ENCODE assay signal across 9 mouse cellular contexts in the genomic region with DNA sequence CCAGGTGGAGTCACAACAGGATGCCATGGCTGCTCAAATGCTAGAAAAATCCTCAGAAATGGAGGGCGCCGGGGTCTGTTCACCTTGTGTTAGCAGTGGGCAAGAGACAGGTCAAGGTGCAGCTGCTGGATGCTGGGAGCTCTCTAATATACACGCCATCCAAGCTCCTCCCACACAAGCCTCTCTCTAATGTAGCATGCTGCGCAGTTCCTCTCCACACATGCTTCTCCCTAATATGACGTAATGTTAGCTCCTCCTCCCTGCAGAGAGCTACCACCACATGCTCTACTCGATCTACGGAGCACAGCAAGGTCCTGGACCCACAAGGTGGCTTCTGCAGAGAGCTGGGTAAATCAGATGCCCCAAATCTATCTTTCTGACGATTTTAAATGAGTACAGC. TPM values are rescaled to one million over a fixed set of nuclear protein-coding genes. Genes with fewer than 3 reads are reported as not detected.
DNase-seq lines count a peak whose midpoint lies in the region; ATAC-seq and TF ChIP-seq lines count a peak whose summit lies in the region.
"Had no signal": no experiment of that assay in that cellular context is flagged by ENCODE, and none has a peak within 500 bp of the region (broad histone marks: within the 10 kb centered on the region; RNA-seq: fewer than 3 reads in every experiment).

No protein-coding gene starts in this region.

- no peak overlapping the region for H3K4me2 ChIP-seq in embryonic facial prominence, embryonic 14.5 days (ENCODE audit: low read depth, low read length)
- no peak overlapping the region for H3K4me2 ChIP-seq in stomach, postnatal 0 days (replicated peaks; ENCODE audit: low read depth)

- H3K36me3 ChIP-seq in embryonic facial prominence, embryonic 14.5 days (ENCODE audit: control insufficient read depth, insufficient read depth, low read length): no peaks in the 10 kb centered on the region
- H3K36me3 ChIP-seq in embryonic facial prominence, embryonic 10.5 days (replicated peaks): no peaks in the 10 kb centered on the region
- no peaks in the 10 kb centered on the region for H3K36me3 ChIP-seq in stomach, postnatal 0 days (ENCODE audit: control insufficient read depth, insufficient read depth, low read length)

- no peak overlapping the region for H3K27ac ChIP-seq in embryonic facial prominence, embryonic 14.5 days (replicated peaks; ENCODE audit: low read depth, low read length)
- no peak overlapping the region for H3K27ac ChIP-seq in embryonic facial prominence, embryonic 10.5 days (replicated peaks)
- no peak overlapping the region for H3K27ac ChIP-seq in stomach, postnatal 0 days (replicated peaks)

- no peaks in the 10 kb centered on the region for H3K9me3 ChIP-seq in embryonic facial prominence, embryonic 14.5 days (ENCODE audit: control insufficient read depth, low read length)
- H3K9me3 ChIP-seq in embryonic facial prominence, embryonic 10.5 days: no peaks in the 10 kb centered on the region
- no peaks in the 10 kb centered on the region for H3K9me3 ChIP-seq in stomach, postnatal 0 days (ENCODE audit: control insufficient read depth, low read length)

- no peak overlapping the region for H3K4me3 ChIP-seq in embryonic facial prominence, embryonic 14.5 days (ENCODE audit: low read depth, low read length)
- H3K4me3 ChIP-seq in embryonic facial prominence, embryonic 10.5 days: no peak overlapping the region
- no peak overlapping the region for H3K4me3 ChIP-seq in stomach, postnatal 0 days (ENCODE audit: low read depth, low read length)

- TF ChIP-seq EP300 in stomach, postnatal 0 days (optimal IDR thresholded peaks at IDR 0.05): no peak

- no peak for TF ChIP-seq CTCF in stomach, postnatal 0 days (IDR thresholded peaks at IDR 0.05; ENCODE audit: low read depth)

- H3K9ac ChIP-seq in embryonic facial prominence, embryonic 14.5 days (ENCODE audit: low read depth, low read length): no peak overlapping the region
- H3K9ac ChIP-seq in stomach, postnatal 0 days (ENCODE audit: low read length): no peak overlapping the region

- H3K27me3 ChIP-seq in embryonic facial prominence, embryonic 14.5 days (replicated peaks; ENCODE audit: control insufficient read depth, insufficient read depth, low read length): no peaks in the 10 kb centered on the region
- no peaks in the 10 kb centered on the region for H3K27me3 ChIP-seq in embryonic facial prominence, embryonic 10.5 days (replicated peaks; ENCODE audit: low read depth, poor library complexity, severe bottlenecking)
- no peaks in the 10 kb centered on the region for H3K27me3 ChIP-seq in stomach, postnatal 0 days (ENCODE audit: control insufficient read depth, insufficient read depth, low read length)

- ATAC-seq in embryonic facial prominence, embryonic 14.5 days (ENCODE audit: low read depth): peak; percentile 44; the same call in 1 of the 2 replicates
- peak; percentile 69 for ATAC-seq in stomach, postnatal 0 days (ENCODE audit: low FRiP score, low TSS enrichment)

- intact Hi-C loops in gastrocnemius, postnatal 36 days (cut with DNase I): no loop called here

- no peaks in the 10 kb centered on the region for H3K4me1 ChIP-seq in embryonic facial prominence, embryonic 14.5 days (ENCODE audit: control insufficient read depth, insufficient read depth, low read length)
- H3K4me1 ChIP-seq in embryonic facial prominence, embryonic 10.5 days: no peaks in the 10 kb centered on the region
- no peaks in the 10 kb centered on the region for H3K4me1 ChIP-seq in stomach, postnatal 0 days (replicated peaks; ENCODE audit: control insufficient read depth, insufficient read depth)

- WGBS in embryonic facial prominence, embryonic 14.5 days: 53% methylated on average over 8 of the region's 8 CpGs
- WGBS in embryonic facial prominence, embryonic 10.5 days: 76% methylated on average over 8 of the region's 8 CpGs
- 46% methylated on average over 8 of the region's 8 CpGs for WGBS in stomach, postnatal 0 days

- DNase-seq in embryonic facial prominence, embryonic 14.5 days (ENCODE audit: low spot score): no peak
- DNase-seq in embryonic facial prominence, embryonic 10.5 days (ENCODE audit: low spot score): no peak
- peak; percentile 27 for DNase-seq in retina, postnatal 1 day
- DNase-seq in retina, embryonic 14.5 days (ENCODE audit: low spot score): no peak
- DNase-seq in layer of hippocampus, postnatal 14 days (ENCODE audit: low spot score in 2 of 2): peak; percentile 13 to 29
- DNase-seq in stomach, postnatal 0 days (ENCODE audit: low spot score): no peak
- no peak for DNase-seq in embryo, embryonic 10.5 days (ENCODE audit: low spot score)
- DNase-seq in gastrocnemius, postnatal 36 days: no peak
- DNase-seq: kidney, adult 9 months had no signal

RNA-seq across cellular contexts. Expression of a gene that starts 50.8 kb away (rescaled TPM):
- 0.96 and 1.0 TPM in 2 replicates for polyA plus RNA-seq in embryonic facial prominence, embryonic 14.5 days (2014; fragmentation: Nextera tagmentation; extraction: Ambion mirVana)
- 1.7 and 3.1 TPM in 2 replicates for polyA plus RNA-seq in embryonic facial prominence, embryonic 10.5 days (2016; fragmentation: Nextera tagmentation; extraction: Ambion mirVana)
- total RNA-seq in layer of hippocampus, postnatal 14 days (2021): 1 to 10 TPM in 1 of 2 experiments, under 1 TPM in 1; 0.81 to 1.3 TPM
- 0.07 and 0.17 TPM in 2 replicates for polyA plus RNA-seq in stomach, postnatal 0 days (2015; fragmentation: Nextera tagmentation; extraction: Ambion mirVana)
- total RNA-seq in gastrocnemius, postnatal 36 days (2021): not detected

Comparison
In these comparisons a context has a peak if more than half of its experiments do, and no peak if none do; other contexts are left out.
1. DNase-seq: peak in retina, postnatal 1 day (single experiment) and layer of hippocampus, postnatal 14 days (2 of 2); none in embryonic facial prominence, embryonic 14.5 days (single experiment), embryonic facial prominence, embryonic 10.5 days (single experiment), retina, embryonic 14.5 days (single experiment), stomach, postnatal 0 days (single experiment), embryo, embryonic 10.5 days (single experiment) and gastrocnemius, postnatal 36 days (0 of 2).